Mouse (Mus musculus): ENCODE data around the gene Vamp2.
"Not testable (repeated sequence)": the region's sequence is repeated elsewhere in the genome, so short reads cannot be mapped to it uniquely, and the experiment has no call there.

DNA sequence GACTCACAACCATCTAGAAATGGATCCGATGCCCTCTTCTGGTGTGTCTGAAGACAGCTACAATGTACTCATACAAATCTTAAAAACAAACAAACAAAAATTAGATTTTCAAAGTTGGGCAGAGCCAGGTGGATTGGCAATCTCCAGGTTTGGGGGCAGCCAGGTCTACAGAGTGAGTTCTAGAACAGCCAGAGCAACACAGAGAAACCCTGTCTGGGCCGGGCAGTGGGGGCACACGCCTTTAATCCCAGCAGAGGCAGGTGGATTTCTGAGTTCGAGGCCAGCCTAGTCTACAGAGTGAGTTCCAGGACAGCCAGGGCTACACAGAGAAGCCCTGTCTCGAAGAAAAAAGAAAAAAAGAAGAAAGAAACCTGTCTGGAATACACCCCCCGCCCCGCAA, 5.6 kb downstream of the Vamp2 start:
- not testable (repeated sequence) for TF ChIP-seq MYOD1 (IDR thresholded peaks at IDR 0.05; ENCODE audit: control insufficient read depth, insufficient read length, low read depth); CTCF (IDR thresholded peaks at IDR 0.05; ENCODE audit: control insufficient read depth, insufficient read depth, insufficient read length); FOSL1 (IDR thresholded peaks at IDR 0.05; ENCODE audit: insufficient read depth, low read length, poor library complexity, severe bottlenecking); USF1 (IDR thresholded peaks at IDR 0.05; ENCODE audit: low read depth)

Measured in C2C12 (cell line).